Mouse (Mus musculus): ENCODE data around the gene Rassf1.
A peak's percentile ranks its signal among the peaks of the same experiment; 100 is the strongest.

Gene Rassf1

GRCm38 (mm10) chr9:107541005-107541404 is 10.3 kb upstream of the Rassf1 start:
- DNase-seq (ENCODE audit: low spot score in 2 of 2): no peak

DNA sequence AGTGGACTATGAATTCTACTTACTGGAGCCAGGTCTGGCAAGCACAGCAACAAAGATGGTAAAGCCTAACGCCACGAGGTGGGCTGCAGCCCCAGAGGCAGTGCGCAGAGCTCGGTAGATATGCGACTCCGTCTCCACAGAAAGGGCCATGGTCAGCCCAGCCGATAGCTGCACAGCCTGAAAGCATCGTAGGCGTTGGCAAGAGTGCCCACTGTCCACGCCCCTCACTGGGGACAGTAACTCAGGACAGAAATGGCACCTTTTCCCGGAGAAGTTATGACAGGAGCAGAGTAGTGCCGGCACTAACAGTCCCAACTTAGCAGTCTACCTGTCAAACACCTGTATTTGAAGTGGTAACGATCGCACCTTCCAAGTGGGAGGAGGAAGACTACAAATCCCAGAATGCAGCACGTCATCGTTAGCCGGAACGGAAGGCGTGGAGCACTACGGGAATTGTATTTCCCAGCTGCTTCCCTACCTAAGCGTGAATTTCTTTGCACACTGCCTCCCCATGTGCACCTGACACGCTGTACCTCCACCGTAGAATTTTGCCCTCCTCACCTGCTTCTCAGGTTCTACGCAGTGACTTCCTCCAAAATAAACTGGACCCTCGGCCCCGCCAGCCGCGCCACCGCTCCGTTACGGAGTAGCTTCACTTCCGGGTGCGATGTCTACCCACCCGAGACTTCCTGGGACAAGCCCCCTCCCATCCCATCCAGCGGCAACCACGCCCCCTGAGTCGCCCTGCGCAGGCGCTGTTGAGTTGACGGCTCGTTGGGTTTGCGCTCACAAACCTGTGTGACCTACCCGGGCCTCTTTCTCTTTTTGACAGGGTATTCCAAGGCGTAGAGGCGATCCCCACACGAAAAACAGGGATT is 9.6 kb upstream of the Rassf1 start, which contains the start of the genes Cyb561d2 and Nprl2:
Cyb561d2 (minus strand) TSS at position 720 of the 878 bp plus-strand sequence.
Nprl2 (plus strand) TSS at position 753 of the 878 bp plus-strand sequence.
- peak; percentile 95 to 97 for DNase-seq (ENCODE audit: low spot score in 2 of 2)

GRCm38 (mm10) chr9:107542352-107542686 is 9.0 kb upstream of the Rassf1 start:
- DNase-seq (ENCODE audit: low spot score in 2 of 2): no peak

- DNase-seq (ENCODE audit: low spot score in 2 of 2): no peak
Observed at GRCm38 (mm10) chr9:107542721-107543120, 8.6 kb upstream of the Rassf1 start.

DNA sequence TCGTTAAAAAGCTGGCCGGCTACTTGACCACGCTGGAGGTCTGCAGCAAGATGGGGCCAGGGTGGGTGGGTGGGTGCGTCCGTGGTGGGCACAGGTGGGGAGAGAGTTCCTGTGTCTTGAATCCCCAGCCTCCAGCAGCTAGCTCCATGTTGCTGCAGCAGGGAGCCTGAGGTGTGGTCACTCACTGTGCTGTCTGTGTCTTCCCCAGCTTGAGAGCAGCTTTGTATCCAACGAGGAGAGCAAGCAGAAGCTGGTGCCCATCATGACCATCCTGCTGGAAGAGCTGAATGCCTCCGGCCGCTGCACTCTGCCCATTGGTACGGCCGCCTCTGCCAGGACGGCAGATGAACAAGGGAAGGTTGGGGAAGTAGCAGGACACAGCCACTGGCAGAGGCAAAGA is 8.1 kb upstream of the Rassf1 start:
- no peak for DNase-seq (ENCODE audit: low spot score in 2 of 2)

- no peak for DNase-seq (ENCODE audit: low spot score in 2 of 2)
Observed at GRCm38 (mm10) chr9:107544196-107544700, 7.1 kb upstream of the Rassf1 start.

- DNase-seq (ENCODE audit: low spot score in 2 of 2): no peak
Observed at GRCm38 (mm10) chr9:107544729-107545128, 6.6 kb upstream of the Rassf1 start.

- DNase-seq (ENCODE audit: low spot score in 2 of 2): no peak
Observed at GRCm38 (mm10) chr9:107545199-107545598, 6.2 kb upstream of the Rassf1 start.

GRCm38 (mm10) chr9:107545602-107546001 is 5.8 kb upstream of the Rassf1 start:
- peak; percentile 61 to 78 for DNase-seq (ENCODE audit: low spot score in 2 of 2)

DNA sequence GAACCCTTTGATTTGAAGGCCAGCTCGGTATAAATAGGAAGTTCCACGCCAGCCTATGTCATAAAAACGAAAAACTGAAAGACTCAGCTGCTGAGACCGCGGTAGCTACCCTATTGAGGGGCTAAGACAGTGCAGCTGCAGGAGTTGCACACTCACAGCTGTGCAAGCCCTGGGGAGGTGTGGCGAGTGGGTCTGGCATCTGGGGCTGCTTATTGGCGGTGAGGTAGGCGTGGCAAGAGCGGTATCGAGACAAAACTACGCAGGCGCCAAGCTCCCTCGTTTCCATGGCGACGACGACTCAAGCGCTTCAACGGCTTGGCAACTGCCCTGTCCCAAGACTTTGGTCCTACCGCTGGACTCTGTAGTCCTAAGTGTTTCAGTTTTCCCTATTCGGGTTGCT is 4.3 kb upstream of the Rassf1 start, which contains the start of gene Zmynd10:
Zmynd10 (plus strand) TSS at position 273 of the 400 bp plus-strand sequence.
- peak; percentile 83 to 91 for DNase-seq (ENCODE audit: low spot score in 2 of 2)

- no peak for DNase-seq (ENCODE audit: low spot score in 2 of 2)
Observed at GRCm38 (mm10) chr9:107547957-107548356, 3.4 kb upstream of the Rassf1 start.

DNA sequence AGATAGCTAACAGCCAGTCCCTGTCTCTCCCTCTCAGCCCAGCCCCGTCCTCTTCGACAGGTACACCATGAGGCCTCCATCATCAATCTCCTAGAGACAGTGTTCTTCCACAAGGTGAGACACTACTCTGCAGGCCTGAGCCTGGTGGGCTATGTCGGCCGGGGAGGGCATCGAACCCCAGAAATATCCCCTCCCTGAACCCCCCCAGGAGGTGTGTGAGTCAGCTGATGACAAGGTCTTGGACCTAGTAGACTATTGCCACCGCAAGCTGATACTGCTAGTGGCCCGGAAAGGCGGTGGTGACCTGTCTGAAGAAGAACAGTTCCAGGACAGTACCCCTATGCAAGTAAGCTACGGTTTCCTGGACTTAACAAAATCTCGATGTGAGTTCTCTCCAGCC is 2.5 kb upstream of the Rassf1 start:
- no peak for DNase-seq (ENCODE audit: low spot score in 2 of 2)

- no peak for DNase-seq (ENCODE audit: low spot score in 2 of 2)
Observed at GRCm38 (mm10) chr9:107549297-107550074, 1.9 kb upstream of the Rassf1 start.

DNA sequence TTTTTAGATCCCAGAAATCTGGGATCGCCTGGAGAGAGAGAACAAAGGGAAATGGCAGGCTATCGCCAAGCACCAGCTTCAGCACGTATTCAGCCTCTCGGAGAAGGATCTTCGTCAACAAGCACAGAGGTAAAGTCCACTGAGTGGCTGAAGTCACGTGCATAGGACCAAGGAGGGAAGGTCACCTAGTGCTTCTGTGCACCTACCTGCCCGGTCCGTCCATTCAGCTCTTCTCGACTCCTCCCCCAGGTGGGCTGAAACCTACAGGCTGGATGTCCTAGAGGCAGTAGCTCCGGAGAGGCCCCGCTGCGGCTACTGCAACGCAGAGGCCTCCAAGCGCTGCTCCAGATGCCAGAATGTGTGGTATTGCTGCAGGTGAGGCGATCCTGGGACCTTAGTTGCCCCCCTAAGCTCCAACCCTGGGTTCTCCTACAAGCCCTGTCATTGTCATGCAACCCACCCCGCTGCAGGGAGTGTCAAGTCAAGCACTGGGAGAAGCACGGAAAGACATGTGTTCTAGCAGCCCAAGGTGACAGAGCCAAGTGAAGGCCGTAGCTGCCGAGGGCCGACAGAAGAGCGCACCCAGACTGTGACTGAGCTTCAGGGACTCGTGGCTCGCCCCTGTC is 751 bp upstream of the Rassf1 start:
- no peak for DNase-seq (ENCODE audit: low spot score in 2 of 2)

- DNase-seq (ENCODE audit: low spot score in 2 of 2): no peak
Observed at GRCm38 (mm10) chr9:107551890-107552355, 568 bp downstream of the Rassf1 start.

DNA sequence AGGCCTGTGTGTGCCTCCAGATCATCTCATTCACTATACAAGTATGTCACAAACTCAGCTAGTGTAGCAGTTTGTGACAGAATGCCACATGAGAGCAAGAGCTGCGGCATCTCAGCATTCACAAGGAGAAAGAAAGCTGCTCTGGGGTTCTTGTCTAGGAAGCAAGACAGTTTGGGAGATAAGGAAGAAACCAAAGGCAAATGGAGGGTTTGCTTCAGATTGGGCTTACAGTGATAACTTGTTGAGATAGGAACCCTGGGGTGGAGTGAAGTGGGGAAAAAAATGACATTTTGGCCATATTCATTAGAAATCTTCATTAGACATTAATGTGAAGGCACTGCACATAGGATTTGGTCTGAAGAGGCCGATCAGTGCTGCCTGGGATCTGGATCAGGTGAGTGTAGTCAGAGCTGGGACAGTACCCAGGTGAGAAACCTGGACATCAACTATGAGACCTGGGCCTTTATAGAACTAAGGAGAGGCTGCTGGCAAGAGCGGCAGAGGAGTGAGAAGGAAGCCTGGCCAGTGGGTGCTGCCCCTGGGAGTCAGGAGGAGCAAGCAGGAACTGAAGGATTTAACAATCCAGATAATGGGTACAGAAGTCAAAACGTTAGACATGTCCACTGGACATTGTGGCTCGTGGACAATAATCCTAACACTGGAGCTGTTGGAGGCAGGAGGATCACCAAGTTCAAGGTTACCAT is 1.5 kb downstream of the Rassf1 start:
- no peak for DNase-seq (ENCODE audit: low spot score in 2 of 2)

DNA sequence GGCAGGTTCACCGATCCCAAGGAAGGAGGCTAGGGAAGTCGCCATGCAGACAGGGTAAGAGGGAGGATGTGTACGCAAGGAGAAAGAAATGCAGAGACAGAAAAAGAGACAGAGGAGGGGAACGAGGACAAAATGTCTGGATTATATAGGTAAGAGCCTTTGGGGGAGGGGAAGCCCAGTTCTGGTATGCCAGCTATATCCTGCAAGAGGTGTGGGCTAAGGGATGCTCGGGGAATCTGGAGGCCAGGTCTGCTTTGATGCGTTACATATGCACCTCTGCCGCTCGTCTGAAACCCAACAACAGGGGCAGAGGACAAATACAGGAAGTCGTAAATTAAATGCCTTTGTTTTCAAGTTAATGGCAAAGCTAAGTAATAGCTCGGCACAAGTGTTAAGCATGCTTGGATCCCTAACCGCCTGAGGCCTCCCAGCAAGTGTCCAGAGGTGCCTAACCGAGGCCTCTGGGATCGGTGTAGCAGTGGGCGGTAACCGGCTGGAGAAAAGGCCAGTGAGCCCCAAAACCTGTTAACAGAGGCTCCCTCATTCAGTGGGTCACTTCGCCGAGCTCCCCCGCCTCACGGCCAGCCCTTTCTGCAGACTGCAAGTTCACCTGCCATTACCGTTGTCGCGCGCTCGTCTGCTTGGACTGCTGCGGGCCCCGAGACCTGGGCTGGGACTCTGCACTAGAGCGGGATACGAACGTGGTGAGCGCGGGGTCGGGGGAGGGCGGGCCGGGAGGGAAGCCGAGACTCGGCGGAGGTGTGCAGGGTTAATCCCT is 2.4 kb downstream of the Rassf1 start:
- DNase-seq (ENCODE audit: low spot score in 2 of 2): peak in 1 of 2 experiments; percentile 40

DNA sequence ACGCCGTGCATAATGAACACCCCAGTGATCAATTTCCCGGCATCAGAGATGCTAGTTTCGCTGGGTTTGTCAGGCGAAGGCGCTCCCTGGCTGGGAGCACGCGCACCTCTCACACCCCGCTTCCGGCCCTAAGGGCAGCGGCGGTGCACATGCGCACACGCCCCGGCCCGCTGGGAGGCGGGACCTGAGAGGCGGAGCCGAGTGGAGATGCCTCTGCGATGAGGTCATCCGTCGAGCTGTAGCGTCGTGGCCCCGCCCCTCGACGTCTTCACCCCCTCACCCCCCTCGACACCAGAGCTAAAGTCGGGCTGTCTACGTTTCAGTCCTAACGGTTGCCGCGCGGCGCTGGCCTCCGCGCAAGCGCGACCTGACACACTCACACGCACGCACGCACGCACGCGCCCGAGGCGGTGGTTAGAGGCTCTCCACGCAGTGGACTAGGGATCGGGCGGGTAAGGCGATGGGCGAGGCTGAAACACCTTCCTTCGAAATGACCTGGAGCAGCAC is 3.0 kb downstream of the Rassf1 start:
- DNase-seq (ENCODE audit: low spot score in 2 of 2): peak; percentile 92 to 94

DNA sequence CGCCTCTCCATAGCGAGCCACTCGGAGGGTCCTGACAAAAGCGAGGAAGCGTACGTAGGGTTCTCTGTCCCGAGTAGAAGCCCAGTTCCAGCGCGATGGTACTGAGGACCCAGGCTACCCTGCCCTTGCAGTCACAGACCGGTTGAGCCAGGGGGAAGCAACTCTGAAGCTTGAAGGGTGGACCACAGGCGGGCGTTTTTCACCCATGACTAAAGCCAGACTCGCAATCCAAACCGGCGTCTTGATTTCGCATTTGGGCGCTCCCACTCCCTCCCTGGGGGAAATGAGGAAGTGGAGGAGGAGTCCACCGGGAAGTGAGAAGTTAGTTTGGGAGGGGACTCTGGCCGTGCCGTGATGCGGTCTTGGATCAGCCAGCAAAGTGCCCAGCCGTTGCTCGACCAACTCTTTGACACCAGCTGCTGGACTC is 3.7 kb downstream of the Rassf1 start:
- DNase-seq (ENCODE audit: low spot score in 2 of 2): peak in 1 of 2 experiments; percentile 23

- no peak for DNase-seq (ENCODE audit: low spot score in 2 of 2)
Observed at GRCm38 (mm10) chr9:107555701-107556100, 4.3 kb downstream of the Rassf1 start.

Data from frontal cortex, postnatal 36 days (tissue).